Mouse (Mus musculus) kidney, postnatal 14 days (tissue): ENCODE data around the gene Stk11.
A peak's percentile ranks its signal among the peaks of the same experiment; 100 is the strongest.

Experiments used
- DNase-seq: peaks from one replicate; pipeline ENCODE4 v3.0.0; 2022; ENCODE audit warnings: mixed read lengths

Gene Stk11

DNA sequence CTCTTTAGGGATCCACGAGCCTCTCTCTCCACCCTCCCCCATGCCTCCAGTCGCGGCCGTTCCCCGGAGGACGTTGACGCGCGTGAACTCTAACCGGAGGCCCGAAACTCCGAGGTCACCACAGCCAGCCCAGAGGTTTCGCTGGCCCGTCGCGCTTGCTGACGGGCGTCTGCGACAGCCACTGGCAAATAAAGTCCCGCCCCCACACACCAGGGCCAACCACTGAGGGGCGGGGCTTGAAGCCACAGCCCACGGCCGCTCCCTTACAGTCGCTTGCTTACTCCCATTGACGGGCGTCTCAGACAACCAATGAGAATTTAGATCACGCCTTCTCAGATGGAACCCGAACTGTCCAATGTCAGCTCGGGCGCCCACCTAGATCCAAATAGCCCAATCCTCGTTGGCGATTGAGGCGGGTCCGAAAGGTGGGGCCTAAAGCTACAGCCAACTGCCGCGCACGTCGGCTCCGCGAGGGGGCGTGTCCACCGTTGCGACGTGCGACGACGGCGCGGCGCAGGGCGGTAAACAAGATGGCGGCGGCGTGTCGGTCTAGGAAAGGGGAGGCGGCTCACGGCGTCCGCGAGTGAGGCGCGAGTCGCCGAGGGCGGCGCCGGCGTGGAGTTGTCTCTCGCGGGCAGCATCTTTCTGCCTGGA is at the start of gene Stk11:
TSS of gene Stk11 (plus strand) at position 514 of the 654 bp plus-strand sequence.
- peak; percentile 100 for DNase-seq

DNA sequence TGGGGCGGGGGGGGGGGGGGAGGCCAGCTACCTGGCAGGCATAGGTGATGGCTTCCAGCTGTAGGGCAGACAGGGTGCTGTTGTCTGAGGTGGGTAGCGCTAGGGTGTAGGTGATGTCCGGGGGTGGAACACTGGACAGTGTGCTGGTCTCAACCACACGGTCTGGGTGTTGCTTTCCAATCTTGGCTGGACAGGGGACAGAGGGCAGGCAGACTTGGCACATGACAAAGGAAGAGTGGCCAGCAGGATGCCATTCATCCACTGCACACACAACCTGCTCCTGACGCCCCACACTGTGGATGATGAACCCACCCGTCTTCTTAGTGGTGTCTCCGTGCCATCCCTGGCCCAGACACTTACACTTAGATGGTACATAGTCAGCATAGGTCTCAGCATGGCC is 46.4 kb upstream of the Stk11 start:
- DNase-seq: no peak

DNA sequence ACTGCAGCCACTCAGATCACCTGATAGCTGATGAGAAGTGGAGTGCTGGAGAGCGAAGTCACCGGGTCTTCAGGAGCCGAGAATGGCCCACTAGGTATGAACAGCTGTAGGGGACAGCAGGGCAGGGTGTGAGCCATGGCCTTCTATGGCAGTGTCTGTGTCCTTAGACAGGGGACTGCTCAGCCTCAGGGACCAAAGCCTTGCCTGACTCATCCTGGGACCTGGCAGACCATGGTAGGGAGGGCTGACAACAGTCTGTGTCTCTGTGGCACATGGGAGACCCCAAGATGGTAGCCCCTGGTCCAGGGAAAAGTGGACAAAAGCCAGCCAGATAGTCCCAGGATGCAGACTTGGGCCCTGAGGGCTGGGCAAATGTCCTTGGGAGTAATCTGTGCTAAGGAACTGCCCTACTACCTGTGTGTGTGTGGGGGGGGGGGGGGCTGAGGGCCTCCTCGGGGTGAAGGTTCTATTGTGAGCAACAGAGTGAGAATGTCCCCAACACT is 45.6 kb upstream of the Stk11 start:
- no peak for DNase-seq

DNA sequence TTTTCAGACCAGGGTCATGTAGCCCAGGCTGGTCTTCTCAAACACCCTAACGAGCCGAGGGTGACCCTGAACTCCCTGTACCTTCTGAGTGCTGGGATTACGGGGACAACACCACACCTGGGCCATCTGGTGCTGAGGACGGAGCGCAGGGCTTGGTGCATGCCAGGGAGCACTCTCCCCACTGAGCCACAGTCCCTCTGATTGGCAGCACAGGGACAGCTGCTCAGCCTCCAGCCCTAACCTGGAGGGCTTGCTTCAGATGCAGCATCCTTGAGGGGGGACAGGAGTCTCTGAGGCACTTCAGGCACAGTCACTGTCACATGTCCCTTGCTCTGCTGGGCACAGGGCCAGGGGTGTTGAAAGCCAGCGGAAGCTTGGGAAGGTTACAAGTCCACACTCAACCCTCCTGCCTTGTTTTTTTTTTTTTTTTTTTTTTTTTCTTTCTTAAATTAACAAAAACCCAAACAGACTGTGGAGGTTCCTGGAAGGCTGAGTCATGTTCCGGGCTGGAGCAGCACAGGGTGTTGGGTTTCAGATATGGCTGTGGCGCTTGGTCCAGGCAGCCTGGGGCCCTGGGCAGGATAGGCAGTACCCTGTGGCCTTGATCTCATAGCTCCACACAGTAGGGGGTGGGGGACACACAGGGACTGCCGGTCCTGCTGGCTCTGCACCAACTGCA is 44.6 kb upstream of the Stk11 start:
- DNase-seq: peak; percentile 93

DNA sequence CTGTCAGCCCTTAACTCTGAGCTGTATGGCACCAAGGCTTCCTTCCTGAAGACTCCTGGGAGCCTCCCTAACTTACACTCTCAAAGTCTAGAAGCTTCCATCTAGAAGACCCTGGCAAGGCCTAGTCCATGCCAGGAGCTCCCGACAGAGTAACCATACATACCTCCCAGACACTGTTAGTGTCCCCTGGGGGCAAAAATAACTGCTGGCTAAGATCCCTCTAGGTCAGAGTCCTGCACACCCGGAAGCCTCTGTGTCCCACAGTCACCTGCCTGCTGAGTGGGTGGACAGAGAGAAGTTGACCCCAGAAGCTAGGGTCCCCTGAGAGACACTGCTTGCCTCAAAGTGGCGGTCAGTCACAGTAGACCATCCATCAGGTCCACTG is 44.1 kb upstream of the Stk11 start:
- DNase-seq: no peak

DNA sequence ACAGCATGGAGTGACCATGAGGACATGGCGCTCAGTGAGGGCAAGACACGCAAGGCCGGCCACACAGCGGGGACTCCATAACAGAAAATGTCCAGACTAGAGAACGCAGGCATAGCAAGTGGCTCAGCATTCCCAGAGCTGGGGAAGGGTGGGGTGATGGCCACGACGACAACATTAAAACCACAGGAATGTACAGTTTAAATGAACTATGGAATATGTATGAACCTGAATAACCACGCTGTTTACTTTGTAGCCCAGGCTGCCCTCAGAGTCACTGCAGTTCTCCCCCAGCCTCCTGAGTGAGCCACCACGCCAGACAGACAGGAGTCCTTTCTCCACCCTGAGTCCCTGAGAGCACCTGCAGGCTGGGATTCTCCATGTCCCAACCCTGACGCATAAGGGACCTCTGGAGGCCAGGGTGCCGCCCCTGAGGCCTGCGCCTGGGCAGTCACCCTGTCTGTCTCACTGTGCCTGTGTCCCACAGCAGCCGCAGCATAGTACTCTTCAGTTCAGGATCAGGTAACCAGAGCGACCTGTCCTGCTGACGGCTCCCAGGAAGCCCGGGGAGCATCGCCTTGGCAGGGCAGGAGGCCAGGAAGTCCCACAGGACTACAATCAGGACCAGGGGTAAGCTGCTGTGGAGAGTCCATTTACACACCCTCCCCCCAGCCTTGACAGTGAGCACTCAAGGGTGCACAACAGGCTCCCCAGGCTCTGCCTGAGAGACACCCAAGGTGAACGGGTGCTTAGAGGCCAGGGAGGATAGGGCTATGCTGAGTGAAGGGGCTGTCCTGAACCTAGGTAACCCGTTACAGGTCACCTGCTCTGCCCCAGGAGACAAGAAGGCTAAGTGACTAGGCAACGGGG is 42.7 kb upstream of the Stk11 start:
- peak; percentile 60 for DNase-seq

DNA sequence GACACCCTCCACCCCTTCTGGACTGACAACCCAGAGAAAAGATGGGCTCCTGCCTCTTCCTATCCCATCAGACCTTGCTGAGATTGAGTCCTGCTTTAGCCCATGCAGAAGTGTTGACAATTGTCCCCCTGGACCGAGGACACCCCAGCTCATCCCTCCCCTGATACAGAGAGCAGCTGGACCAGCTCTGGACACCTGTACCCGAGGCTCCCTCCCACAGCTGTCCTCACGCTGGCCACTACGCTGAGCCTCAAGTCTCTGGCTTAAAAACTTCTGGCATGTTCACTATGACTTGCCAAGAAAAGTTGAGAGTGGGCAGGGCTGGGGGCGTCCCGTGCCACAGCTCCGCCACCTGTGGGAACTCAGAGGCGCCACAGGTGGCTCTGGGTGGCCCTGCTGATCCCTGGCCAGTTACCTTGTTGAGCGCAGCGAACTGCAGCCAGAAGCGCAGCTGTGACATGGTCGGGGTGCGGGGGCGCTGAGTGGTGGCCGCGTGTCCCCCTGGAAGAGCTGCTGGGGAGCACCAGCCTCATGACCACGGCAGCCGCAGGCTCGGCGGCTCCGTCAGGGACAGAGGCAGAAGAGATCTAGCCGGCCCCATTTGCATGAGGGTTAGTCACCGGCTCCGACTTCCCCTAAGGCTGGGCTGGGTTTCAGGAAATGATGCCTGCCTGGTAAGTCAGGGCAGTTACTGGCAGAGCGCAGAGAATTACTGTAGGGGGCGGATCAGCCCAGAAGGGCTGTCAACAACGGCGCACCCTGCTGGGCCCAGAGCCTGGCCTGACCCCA is 40.6 kb upstream of the Stk11 start:
- DNase-seq: peak; percentile 79

DNA sequence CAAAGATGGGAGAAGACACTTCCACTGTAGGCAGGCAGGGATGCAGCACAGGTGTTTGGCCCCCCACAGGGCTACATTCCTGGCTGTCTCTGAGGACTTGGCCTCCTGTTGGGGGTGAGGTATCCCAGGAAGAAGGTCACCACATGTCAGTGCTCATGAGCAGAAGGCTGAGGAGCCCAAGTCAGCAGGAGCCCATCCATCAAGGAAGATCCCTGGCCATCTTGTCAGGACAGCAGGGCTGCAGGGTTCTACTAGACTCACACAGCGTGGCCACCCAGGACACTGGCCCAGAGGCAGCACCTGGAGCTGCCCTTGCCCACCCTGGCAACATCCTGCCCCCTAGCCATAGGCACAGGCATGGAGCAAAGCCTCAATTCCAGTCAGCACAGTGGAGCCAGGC is 39.7 kb upstream of the Stk11 start:
- no peak for DNase-seq

DNA sequence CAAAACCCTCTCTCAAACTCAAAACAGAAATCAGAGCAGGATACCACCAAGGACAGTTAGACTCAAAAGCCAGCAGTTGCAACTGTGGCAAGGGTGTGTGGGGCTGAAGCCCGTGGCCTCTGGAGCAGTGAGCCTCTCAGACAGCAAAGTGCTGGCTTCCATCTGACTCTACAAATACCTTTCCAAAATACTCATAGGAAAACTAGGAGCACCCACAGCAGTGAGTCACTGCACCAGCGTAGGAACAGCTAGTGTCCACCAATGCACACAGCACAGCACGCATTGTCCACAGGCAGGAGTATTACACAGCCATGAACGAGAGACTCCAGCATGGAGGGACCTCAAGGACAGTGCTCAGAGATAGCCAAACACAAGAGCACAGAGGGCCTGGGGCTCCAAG is 39.2 kb upstream of the Stk11 start:
- DNase-seq: no peak

DNA sequence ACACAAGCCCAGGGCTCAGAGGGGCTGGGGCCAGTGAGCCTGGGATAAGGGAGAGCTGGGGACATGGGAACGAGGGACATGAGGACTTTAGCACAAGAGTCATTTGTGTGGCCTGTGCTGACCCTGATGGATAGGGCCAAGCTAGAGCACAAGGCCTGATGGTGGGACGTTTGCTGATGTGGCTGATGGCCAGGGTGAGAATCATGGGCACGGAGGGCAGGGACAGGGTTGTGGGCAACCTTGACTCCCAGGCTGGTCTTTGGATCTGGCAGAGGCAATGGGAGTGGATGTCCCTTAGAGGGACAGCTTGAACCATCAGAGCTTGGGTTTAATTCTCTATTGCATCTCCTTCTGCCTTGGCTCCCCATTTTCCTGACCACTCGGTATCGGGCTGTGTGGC is 38.3 kb upstream of the Stk11 start:
- no peak for DNase-seq

DNA sequence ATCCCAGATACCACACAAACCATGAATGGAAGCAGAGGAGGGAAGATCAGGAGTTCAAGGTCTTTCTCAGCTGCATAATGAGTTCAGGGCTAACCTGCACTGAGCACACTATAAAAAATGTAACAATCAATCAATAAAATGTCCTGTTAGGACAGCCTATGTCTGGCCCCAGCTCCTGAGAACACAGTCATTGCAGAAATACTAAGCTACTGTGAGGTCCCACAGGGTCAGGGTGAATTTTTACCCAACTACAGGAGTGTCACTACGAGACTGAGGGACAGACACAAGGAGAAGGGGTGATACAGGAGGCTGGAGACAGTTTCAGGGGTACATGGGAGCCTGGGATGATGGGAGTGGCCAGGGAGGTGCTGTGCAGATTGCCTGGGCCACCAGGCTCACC is 37.2 kb upstream of the Stk11 start:
- DNase-seq: no peak

DNA sequence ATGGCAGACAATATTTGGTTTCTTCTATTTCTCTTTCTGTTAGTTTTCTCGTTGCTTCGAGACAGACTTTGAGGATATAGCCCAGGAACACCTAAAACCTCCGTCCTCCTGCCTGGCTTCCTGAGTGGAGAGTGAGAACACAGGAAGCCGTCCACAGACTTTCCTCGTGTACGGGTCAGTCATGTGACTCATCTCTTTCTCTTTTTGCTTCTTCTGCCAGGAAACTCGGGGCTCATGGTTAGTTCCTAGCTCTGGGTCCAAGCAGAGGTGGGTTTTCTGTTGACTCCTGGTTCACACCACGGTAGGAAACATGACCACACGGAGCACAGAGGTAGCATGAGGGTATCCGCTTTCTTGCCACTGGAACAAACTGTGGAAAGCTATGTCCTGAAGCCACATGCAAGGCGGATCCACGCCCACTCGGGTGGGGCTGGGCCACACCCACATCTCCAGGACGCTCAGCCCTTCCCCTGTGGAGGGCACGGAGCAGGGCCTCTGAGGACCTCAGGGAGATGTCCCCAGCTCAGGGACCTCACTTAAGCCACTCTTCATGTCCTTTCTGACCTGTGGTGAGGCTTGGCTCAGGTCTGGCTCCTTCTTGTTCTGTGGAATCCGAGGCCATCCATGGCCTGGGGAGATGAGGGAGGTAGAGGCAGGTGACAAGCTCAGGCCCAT is 35.1 kb upstream of the Stk11 start:
- DNase-seq: no peak

DNA sequence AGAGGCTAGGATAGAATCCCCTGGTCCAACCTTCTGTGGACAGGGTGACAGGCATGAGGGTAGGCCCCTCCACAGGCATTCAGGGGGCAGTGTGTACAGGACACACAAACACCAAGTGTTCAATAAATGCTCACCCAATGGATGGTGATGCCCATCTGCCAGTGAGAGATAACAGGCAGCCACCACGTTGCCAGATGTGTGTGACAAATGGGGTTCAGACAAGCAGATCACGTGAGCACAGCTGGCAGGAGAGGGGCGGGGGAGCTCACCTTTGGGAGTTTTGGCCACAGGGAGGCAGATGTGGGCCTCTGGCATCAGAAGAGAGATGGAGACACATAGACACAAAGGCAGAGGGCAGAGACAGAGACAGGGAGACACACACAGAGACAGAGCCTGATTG is 34.5 kb upstream of the Stk11 start:
- no peak for DNase-seq

DNA sequence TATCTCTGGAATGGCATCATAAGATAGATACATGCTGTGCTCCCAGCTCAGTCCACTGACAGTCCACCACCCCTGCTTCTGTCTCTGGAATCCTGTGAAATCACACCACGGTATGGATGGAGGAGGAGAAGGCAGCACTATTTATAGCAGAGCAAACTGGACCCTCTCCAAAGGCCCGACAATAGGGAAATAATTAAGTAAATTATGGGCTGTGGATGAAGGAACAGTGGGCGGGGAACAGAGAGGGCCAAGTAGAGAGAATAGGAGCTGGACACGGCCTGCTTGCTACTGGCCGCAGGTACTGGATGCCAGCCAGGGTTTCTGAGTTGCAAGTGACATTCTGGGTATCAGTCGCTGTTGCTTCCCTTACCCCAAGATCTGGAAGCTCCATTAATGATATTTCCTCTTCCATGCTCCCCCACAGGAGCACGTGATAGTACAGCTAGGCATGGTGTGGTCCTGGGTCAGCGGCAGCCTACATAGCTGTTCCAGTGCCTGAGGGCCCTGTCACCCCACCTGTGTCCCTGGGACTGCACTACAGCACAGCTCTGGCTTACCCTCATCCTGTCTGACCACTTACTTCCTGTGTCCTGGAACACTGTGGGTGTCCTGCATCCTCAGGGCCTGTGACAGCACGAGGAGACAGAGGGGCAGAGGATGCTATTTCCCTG is 30.7 kb upstream of the Stk11 start:
- peak; percentile 71 for DNase-seq

DNA sequence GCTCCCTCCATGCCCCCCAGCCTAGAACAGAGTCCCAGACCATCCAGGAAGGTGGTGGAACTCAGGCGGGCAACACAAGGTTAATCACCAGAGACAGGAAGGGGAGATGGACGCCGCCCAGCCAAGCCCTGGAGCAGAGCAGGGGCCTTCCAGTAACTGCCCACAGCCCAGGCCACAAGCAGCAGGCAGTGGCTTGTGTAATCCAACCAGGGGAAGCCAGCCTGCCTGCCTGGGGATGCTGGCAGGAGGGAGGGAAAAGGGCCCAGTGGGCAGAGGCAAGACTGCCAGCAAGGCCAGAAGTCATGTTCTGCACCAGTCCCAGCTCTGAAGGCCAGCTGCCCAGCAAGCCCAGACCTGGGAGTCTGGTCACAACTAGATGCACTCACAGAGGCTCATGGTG is 28.8 kb upstream of the Stk11 start:
- DNase-seq: no peak

DNA sequence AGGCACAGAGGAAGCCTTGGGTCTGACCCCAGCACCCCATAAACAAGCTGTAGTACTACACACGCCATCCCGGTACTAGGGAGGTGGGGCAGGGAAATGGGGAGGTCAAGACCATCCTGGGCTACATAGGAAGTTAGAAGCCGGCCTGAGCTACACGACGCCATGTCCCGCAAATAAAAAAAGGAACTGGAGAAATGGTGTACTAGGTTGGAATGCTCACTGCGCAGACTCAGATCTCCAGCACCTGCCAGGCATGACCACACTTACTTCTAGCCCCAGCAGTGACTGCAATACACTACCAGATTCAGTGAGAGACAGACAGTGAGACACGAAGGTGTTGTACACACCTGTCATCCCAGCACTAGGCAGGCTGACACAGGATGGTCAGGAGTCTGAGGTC is 28.1 kb upstream of the Stk11 start:
- no peak for DNase-seq

DNA sequence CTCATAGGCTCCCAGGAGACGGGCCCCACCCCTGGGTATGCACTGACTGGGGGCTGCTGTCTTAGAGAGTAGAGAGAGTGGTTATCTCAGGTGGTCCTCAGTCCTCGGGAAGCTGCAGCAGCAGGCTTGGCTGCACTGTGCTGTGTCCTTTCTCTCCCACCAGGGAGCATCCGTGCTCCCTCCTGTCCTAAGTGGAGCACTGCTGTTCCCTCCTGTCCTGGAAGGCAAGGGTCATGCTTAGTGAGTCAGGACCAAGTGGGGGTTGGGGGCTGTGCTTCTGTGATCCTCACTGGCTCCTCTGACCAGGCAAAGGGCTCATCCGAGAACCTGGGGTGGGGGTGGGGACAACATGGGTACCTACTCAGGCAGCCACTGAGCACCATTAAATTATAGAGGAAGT is 26.5 kb upstream of the Stk11 start:
- peak; percentile 47 for DNase-seq

DNA sequence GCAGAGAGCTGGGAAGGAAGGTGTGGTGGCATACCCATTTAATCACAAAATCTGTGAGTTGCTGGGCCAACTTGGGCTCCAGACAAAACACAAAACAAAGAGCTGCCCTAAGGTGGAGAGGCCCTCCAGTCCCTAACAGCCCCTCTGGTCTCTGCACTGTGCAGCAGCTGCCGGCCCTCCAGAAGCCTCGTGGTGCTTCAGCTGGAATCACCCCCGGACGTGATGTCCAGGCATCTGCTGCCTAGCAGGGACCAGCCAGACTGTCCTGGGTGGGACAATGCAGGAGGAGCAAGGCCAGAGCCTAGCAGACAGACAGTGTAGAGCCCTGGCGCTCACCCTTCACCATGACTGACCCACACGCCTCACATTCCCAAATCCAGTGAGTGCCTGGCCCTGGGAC is 24.1 kb upstream of the Stk11 start:
- no peak for DNase-seq

DNA sequence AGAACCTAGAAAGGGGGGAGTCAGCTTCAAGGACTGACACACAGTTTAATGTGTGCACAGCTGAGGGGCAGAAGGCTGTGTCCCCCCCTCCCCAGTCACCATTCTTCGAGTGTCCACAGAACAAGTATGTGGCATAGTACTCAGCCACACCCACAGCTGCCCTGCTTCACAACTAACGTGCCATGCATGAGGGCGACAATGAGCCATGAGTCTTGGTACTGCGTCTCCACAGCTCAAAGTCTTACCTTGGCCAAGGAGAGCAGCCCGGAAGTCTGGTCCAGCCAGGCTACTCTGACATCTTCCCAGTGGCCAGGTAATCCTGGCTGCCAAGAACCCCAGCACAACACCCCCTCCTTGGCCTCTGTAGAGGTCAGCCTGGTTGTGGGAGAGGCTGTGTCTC is 22.9 kb upstream of the Stk11 start:
- DNase-seq: no peak

DNA sequence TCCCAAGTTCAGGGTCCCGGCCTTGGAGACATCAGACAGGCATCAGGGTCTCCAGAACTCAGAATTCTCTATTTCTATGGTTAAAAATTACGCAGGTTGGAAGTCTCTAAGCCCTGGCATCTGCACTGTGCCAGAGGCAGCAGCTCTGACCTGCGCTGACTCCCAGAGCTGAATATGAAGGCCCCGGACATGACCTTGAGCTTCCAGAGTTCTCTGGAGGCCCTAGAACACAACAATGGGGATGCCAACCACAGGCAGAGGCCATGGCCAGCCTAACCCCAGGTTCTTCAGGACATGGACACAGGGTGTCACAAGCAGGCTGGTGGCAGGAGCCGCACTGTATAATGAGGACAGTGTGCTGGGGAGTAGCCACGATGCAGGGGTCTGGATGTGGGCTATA is 21.5 kb upstream of the Stk11 start:
- no peak for DNase-seq

DNA sequence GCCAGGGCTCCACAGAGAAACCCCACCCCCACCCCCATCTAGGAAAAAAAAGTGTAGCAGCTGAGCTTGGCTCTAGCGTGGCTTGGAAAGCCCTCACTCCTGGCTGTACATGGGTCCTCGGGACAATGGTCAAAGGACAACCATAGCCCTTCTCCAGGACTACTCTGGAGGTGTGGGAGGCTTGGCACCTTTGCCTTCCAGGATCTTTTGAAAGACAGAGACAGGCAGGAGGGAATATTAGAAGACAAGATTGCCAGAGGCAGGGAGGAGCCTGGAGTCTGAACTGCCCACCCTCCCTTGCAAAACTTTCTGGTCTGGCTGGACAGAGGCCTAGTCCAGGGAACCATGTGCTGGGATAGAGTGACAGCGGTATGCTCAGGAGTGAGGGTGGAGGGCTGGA is 20.9 kb upstream of the Stk11 start:
- DNase-seq: peak; percentile 67

DNA sequence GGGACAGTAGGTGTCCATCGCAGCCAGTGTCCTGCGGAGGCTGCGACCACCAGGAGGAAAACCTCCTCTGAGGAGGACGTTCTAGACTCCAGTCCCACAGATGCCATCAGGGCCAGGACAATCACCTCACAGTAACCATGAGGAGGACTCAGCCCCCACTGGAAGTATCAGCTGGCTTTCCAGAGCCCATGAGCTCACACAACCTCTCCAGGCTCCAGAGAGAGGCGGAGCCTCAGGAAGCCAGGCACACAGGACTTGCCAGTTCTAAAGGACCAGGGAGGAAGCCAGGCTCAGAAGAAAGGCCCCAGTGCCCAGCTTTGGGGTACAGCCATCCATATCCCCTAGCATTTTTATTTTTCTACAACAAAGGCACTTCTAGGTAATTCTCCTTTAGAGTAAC is 20.1 kb upstream of the Stk11 start:
- DNase-seq: peak; percentile 49
